Mouse (Mus musculus) heart, postnatal 36 days (tissue): ENCODE data around the gene Cd163l1. TPM values are rescaled to one million over a fixed set of nuclear protein-coding genes. Genes with fewer than 3 reads are reported as not detected.

ENCODE experiments used
- DNase-seq, 2 experiments: peaks; one replicate each; pipeline ENCODE4 v3.0.0; 2021 to 2022
- intact Hi-C: fragments of 180-260 bp; cut with DNase I; formaldehyde crosslinking; loops from one replicate; pipeline ENCODE4 v1.15.1; 2025
- total RNA-seq, 2 experiments: library from RNA; stranded (reverse); gene quantifications; 2 replicates each; pipeline ENCODE4 v1.2.3; 2021

Gene Cd163l1
- total RNA-seq, 2 experiments from 2014 or later, result not detected

DNA sequence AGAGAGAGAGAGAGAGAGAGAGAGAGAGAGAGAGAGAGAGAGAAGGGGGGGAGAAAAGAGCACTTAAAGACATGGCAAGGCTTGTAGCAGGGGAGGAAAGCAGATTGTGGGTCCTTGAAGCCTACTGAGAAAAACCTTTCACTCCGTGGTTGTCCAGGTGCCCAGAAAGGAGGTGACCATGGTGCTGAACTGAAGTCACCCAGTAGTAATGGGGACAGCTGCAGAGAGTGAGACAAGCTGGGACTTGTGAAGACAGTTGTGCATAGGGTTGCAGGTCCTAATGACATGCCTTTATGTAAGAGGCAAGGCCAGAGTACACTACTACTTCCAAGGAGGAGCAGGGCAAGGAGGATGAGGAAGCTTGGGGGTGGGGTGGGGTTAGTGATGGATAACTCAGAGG is 1.2 kb downstream of the Cd163l1 start:
- intact Hi-C loops, result no loop called here
- peak in 1 of 2 experiments; percentile 8 for DNase-seq

DNA sequence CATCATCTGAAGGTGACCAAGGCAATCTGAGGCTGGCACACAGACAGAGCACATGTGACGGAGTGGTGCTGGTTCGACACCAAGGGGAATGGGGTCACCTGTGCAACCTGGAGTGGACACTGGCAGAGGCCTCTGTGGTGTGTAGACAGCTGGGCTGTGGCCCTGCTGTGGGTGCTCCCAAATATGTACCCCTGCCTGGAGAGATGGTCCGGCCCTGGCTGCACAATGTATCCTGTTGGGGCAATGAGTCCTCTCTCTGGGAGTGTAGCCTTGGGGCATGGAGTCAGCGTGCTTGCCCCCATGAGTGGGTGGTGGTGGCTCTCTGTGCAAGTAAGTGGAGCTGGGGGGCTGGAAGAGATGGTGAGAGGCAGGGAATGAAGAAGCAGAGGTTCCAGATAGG is 2.3 kb downstream of the Cd163l1 start:
- intact Hi-C loops, result no loop called here

DNA sequence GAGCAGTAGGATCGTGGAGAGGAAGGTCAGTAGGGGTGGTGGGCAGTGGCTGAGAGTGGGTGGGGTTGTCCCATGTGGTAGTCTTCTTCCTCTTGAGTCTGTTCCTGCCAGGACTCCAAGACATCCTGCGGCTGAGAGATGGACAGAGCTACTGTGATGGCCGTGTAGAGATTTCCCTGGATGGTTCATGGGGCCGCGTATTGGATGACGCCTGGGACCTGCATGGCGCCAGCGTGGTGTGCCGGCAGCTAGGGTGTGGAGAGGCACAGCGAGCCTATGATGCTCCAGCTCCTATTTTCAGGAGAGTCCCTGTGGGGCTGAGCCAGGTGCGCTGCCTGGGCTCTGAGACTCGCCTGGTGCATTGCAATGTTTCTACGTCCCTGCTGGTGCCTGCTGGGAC is 6.1 kb downstream of the Cd163l1 start:
- intact Hi-C loops, result no loop called here
- DNase-seq, result no peak

More for the DNA sequence above, 2.3 kb downstream of the Cd163l1 start:
- DNase-seq, result no peak

DNA sequence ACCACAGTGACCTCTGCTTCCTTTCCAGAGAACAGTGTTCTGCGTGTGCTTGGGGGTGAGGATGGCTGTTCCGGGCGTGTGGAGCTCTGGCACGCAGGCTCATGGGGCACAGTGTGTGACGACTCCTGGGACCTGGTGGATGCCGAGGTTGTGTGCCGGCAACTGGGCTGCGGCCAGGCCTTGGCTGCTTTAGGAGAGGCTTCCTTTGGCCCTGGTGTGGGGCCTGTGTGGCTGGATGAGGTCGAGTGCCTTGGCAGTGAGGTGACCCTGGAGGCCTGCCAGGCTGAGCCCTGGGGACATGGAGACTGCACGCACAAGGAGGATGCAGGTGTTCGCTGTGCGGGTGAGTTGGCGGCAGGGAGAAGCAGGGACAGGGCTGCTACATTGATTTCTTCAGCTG is 10.4 kb downstream of the Cd163l1 start:
- DNase-seq, result no peak

DNA sequence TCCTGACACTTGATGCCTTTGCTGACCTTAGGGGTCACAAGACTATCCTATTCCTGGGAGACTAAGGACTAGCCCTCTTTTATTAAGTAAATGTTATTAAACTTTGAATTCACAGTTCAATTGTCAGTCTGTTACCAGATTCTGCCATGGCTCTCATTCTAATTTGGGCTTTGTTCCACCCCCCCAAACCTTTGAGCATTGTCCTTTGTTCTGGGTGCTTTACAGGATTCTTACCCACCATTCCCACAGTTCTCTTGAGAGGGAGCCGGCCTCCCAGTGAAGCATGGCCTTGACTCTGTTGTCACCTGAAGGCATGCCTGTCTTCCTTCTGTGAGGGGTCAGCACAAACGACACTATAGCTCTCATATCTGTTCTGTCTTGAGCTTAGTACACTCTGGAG is 13.0 kb downstream of the Cd163l1 start:
- no peak for DNase-seq

More for the DNA sequence above, 10.4 kb downstream of the Cd163l1 start:
- intact Hi-C loops, result no loop called here

DNA sequence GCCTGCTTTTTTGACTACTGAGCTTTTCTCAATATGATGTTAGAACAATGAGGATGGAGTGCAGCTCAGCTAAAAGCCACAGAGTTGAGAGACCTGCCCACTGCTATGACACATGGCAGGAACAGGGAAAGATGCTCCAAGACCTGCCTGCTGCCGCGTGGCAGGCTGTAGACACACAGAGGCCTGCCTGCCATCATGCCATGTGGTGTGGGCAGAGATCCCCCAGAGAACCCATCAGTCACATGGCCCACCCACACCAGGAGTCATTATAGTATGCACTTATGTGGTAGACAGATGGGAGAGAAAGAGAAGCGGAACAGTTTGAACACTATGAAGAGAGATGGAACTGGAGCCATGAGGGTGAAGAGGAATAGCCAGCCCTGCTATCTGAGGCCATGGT is 15.6 kb downstream of the Cd163l1 start:
- DNase-seq, result no peak
- intact Hi-C loops, result no loop called here

More for the DNA sequence above, 13.0 kb downstream of the Cd163l1 start:
- intact Hi-C loops, result no loop called here

DNA sequence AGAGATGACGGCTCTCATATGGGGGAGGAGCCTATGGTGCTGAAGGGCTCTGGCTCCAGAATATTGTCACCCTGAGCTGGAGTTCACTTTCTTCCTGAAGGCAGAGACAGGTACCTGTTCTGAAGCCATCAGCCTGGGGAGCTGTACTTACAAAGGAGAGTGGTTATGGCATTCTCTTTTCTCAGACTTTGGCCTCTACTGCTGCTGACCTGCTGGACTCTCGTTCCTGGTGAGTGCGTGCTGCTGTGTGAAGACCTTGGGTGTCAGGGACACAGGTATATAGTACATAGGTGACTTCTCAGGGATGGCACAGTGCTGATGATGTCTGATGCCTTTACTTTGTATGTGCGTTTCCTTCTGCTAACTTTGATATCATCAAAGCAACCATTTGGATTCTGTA is 29.1 kb downstream of the Cd163l1 start, which contains the start of gene 5830411N06Rik:
Gene 5830411N06Rik, plus strand, starts transcription at position 69 of the 400 bp plus-strand sequence.
- intact Hi-C loops, result no loop called here
- DNase-seq, result no peak

DNA sequence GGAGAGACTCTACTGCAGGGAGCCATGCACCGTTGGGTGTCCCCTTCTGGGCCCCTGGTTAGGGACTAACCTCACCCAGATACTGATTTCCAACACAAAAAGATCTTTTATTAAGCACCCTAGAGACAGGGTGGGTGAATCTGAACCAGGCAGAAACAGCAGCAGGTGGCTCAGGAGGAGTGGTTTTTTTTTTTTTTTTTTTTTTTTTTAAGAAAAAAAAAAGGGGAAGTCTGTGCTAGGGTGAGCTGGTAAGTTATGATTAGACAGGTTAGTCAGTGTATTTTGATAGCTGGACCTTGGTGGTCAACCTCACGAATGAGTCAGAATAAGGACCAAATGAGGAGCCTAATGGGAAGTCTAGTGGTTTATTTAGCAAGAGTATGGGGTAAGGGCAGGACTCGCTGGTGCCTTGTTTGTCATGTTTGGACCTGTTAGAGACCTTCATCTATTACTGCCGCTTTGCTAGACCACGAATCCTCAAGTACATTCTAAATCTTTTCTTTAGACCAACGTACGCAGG is 35.8 kb downstream of the Cd163l1 start:
- intact Hi-C loops, result no loop called here

More for the DNA sequence above, 35.8 kb downstream of the Cd163l1 start:
- no peak for DNase-seq

Other genes with a start within 250 kb of the Cd163l1 start
- gene 6430531B16Rik, start 239.5 kb upstream of the Cd163l1 start, total RNA-seq, result not detected
- under 1 TPM; 0.49 to 0.61 TPM for gene Adam8, start 225.7 kb upstream of the Cd163l1 start, total RNA-seq
- gene Zfp511, start 181.9 kb upstream of the Cd163l1 start, total RNA-seq, result 10 to 100 TPM; 10.1 to 12.4 TPM
- 10 to 100 TPM; 26.9 to 34.4 TPM for gene Tubgcp2, start 181.6 kb upstream of the Cd163l1 start, total RNA-seq
- not detected for gene Msx3, start 169.2 kb upstream of the Cd163l1 start, total RNA-seq
- gene Caly, start 135.7 kb upstream of the Cd163l1 start, total RNA-seq, result not detected
- not detected for gene Prap1, start 124.9 kb upstream of the Cd163l1 start, total RNA-seq
- gene Fuom, start 115.8 kb upstream of the Cd163l1 start, total RNA-seq, result 10 to 100 TPM; 72.7 to 79.5 TPM
- 1 to 10 TPM; 3.3 to 5.1 TPM for gene Paox, start 102.5 kb upstream of the Cd163l1 start, total RNA-seq
- 100 to 1,000 TPM; 458 to 480 TPM for gene Echs1, start 101.8 kb upstream of the Cd163l1 start, total RNA-seq
- 10 to 100 TPM; 24.7 to 28.3 TPM for gene Mtg1, start 80.7 kb upstream of the Cd163l1 start, total RNA-seq
- 1 to 10 TPM in 1 of 2 experiments, under 1 TPM in 1; 0.46 to 1.0 TPM for gene Sprn, start 63.4 kb upstream of the Cd163l1 start, total RNA-seq
- not detected for gene Olfr522, start 53.5 kb upstream of the Cd163l1 start, total RNA-seq
- not detected for gene Olfr523, start 45.0 kb upstream of the Cd163l1 start, total RNA-seq
- not detected for gene Olfr524, start 12.3 kb upstream of the Cd163l1 start, total RNA-seq
- gene 5830411N06Rik, start 29.0 kb downstream of the Cd163l1 start, total RNA-seq, result not detected
- gene Olfr525, start 102.6 kb downstream of the Cd163l1 start, total RNA-seq, result not detected
- not detected for gene Olfr527, start 115.8 kb downstream of the Cd163l1 start, total RNA-seq
- not detected for gene Olfr60, start 143.4 kb downstream of the Cd163l1 start, total RNA-seq
- gene Olfr530, start 158.1 kb downstream of the Cd163l1 start, total RNA-seq, result not detected
- not detected for gene Olfr531, start 184.7 kb downstream of the Cd163l1 start, total RNA-seq
- not detected for gene Olfr532, start 203.4 kb downstream of the Cd163l1 start, total RNA-seq
- gene Olfr533, start 245.1 kb downstream of the Cd163l1 start, total RNA-seq, result not detected